Mouse (Mus musculus): ENCODE data around the gene Smim1.

Gene Smim1

DNA sequence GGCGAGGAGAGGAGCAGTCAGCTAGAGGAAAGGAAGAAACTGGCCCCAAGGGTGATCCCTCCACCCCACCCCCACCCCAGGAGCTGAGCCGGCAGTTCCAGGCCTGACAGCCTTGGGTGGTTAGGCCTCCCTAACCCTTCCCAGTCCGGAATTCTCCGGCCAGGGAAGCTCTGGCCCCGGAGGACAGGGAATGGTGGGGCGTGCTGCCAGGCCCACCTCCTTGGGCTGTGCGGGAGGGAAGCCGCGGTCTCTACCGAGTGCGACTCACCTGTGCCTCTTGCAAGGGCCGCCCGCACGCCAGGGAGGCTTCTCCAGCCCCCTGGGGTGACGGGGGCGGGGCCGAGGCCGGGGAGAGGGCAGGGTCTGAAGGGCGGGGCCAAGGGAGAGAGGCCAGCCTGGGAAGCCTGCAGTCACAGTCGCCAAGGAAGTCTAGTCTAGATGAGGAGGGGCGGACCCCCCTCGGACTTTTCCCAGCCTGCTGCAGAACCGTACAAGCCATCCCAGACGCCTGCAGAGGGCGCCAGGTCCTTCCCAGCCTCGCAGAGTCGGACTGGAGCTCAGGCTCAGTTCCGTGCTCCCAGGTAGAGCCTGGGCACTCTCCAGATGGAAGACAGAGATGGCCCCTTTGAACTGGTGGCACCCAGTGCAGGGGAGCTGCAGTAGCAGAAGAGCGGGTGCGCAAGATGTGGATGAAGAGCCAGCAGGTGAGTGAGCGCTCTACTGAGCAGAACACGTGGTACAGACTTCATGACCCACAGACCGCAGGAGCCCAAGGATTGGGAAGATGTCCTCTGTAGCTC, at the start of gene Smim1:
Gene Smim1, minus strand, starts transcription at position 590 of the 800 bp plus-strand sequence.
- no peak for DNase-seq (ENCODE audit: low spot score)

DNA sequence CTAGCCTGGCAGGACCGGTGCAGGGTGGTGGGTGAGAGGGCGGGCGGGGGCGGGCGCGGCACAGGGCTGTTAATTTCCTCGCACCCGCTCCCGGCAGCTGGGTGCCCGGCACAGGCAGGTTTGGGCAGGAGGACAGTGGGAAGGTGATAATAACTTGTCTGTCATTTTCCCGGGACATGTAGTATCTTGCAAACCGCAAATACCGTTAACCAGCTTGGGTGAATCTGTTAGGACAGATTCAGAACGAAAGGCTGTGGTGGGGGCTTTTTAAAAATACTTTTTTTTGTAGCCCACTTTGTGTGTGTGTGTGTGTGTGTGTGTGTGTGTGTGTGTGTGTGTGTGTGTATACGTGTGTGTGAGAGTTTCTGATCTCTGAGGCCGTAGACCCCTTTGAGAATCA, 45.9 kb upstream of the Smim1 start:
- DNase-seq (ENCODE audit: low spot score), result no peak

DNA sequence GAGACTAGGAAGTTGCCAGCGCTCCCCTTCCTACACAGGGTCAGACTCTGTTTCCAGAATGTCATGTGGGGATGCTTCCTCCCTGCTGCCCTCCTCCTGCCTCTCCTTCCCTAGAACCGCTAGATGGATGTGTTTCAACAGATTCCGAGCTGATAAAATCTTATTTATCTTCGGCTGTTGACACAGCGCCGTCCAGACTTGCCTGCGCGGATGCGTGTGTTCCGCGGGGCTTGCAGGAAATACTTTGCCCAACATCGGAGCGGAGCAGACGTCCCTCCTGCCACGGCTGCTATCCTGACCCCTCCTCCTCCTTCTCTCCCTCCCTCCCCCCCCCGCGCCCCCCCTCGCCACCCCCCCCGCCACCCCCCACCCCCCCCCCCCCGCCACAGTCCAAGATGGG, 45.5 kb upstream of the Smim1 start:
- no peak for DNase-seq (ENCODE audit: low spot score)

DNA sequence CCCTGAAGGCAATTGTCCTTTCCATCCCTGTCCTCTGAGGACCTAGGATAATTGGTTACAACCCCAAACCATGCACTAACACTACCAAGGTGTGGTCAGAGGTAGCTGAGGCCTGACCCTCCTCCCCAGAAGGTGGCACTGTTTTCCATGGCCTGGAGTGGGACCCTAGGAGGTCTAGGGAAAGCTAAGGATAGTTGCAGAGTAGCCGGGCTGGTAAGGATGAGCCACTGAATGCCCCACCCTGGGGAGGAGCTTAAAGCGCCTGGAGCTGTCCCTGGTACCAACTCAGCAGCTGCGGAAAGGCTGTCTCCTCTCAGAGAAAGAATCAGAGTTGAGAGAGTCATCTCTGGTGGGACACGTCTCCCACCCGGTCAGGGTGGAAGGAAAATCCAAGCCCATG, 44.9 kb upstream of the Smim1 start:
- DNase-seq (ENCODE audit: low spot score), result no peak

DNA sequence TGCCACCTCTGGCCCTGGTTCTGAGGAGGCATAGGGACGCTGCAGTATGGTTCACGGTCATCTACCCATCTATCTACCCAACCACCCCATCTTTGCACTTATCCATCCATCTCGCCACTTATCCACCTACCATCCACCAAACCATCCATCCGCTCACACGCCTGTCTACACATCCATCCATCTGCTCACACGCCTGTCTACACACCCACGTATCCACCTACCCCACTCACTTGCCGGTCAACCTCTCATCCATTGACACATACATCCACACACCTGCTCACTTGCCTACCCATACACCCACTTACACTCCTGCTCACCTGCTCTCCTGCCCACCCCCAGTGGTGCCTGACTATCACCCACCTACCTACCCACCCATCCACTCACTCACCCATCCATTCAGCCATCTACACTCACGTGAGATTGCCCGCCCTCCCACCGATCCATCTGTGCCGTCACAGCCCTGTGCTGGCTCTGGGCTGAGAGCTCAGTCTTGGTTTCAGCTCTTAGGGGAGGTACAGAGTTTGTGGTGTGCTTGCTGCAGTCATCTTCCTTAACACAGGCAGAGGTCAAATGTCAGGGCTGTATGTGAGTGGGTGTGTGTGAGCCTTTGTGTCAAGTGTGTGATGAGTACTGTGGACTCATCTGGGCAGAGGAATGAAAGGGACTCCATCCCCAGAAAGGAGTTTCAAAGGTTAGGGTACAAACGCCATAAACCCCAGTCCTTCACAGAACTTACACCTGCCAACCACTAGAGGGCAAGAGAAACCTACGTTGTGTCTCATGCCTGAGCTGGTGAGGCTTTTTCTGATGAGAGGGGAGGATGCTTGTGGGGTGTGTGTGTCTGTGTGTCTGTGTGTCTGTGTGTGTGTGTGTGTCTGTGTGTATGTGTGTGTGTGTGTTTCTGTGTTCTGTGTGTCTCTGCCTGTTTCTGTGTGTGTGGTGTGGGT, 39.1 kb upstream of the Smim1 start:
- DNase-seq (ENCODE audit: low spot score), result no peak

DNA sequence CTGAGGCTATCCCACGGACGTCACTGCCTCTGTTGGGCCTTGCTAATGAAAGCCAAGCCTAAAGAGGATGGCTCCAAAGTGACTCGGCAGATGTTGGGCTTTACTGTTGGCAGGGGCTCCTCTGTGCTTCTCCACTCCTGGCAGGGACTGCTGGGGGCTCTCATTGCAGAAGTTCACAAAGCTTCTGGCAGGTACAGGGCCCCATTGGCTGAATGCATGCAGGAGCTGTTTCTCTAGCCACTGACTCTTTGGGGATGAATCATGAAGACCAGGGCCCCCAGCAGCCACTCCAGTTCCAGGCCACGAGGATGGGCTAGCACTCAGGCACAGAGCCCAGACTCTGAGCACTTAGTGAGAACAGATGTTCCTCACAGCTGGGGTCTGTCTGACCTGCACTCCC, 31.7 kb upstream of the Smim1 start:
- no peak for DNase-seq (ENCODE audit: low spot score)

DNA sequence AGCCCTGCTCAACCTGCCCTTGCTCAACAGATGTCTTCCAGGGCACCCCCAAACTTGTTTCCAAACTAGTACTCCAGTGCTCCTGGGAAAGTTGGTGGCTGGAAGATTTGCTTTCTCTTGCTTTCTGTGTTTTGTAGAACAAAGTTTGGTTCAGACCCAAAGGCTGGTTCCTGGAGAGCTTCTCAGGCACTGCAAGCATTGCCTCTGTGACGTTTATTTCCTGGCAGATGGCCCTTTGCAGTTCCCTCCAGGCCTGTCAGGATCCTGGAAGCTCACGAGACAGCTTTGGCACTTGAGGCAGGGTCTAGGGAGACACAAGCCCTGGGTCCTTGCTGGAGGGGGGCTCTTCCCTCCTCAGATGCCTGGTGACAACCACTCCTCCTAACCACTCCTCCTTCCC, 30.6 kb upstream of the Smim1 start:
- DNase-seq (ENCODE audit: low spot score), result no peak

DNA sequence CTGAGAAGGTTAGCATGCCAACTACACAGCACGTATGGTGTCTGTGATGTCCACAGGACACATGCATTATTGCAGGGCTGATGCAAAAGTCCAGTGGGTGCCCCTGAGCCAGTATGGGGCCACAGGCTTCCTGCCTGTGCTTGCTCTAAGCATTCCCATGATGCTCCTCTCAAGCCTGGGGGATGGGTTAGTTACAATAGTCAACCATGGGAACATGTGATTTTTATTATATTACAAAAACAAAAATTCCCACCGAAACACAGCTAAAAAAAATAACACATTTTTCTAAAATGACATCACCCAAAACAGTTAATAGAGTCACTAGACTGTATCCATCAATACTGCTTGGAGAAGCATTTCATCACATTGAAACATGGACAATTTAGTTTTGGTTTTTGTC, 30.0 kb upstream of the Smim1 start:
- DNase-seq (ENCODE audit: low spot score), result no peak

DNA sequence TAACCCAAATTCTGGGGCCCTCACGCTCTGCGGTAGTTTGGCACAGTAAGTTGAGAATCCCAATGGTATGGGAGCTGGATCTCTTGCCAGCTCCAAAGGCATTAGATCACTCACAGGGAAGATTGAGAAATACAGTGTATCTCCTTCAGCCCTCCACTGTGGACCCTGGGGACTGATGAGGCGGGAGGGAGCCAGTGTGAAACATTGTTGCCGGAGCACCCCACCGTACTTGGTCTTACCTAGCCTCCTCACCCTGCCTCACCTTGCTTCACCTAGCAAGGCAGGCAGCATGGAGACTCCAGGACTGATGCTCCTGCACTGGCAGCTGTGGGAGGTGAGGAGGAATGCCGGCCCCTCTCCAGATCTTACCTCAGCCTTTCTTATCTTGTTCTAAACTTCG, 29.5 kb upstream of the Smim1 start:
- no peak for DNase-seq (ENCODE audit: low spot score)

DNA sequence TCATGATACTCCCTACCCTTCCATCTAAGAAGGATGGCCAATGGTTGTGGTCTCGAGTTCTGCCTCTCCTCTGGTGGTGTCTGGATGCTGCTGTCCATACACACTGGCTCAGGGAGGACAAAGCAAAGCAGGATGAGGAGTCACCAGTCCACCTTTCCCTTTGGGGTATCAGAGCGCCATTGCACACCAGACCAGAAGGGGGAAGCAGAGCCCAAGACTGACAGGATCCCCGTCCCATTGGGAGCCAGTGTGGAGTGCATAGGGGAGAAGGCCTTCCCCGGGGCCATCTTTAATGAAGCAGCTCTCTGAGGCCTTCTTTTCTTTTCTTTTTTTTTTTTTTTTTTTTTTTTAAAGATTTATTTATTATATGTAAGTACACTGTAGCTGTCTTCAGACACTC, 27.0 kb upstream of the Smim1 start:
- DNase-seq (ENCODE audit: low spot score), result no peak

DNA sequence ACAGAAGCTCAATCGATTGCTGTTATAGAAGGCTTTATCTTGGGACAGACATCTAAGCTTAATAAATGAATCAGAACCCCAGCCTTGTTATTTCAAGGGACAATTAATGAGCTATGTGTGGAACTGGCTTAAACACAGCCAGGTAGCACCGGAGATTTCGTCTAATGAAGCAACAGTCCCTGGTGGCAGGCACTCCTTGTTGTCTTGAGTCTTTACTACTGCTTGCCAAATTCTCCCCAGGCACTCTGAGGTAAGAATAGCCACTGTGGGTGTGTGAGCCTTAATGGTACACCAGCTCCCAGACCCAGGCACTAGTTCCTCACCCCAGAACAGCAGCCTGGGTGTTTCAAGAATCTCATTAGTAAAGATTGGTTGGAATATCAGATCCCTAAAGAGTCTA, 25.4 kb upstream of the Smim1 start:
- DNase-seq (ENCODE audit: low spot score), result no peak

DNA sequence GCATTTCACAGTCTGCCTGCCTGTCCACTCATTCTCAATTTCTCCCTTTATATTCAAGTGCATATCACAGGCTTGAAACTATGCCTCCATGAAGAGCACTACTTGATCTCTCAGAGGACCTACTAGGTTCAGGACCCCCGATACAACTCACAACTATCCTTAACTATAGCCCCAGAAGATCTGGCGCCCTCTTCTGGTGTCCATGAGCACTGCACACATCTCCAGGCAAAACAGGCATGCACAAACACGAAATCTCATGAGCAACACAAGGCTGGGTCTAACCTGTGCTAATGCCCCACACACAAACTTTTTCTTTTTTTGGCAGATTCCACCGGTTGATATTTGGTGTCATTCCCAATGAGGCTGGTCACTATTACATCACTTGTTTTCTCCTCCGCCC, 19.8 kb upstream of the Smim1 start:
- DNase-seq (ENCODE audit: low spot score), result no peak

DNA sequence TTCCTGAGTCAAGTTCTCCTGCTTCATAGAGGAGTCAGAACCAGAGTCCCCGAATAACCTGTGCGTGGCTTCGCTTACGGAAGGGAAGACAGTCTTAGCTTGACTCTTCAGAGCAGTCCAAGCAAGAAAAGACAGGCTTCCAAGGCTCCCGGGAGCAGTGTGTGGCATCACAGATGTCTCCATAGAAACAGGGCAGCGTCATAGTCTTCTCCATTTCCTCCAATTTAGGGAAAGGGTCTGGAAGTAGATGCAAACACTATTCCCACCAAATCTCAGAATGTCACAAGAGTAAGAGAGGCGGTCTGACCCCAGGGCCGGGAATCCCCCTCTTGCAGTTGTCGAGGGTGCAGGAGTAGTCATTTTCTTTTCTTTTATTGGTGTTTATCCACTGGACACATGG, 16.5 kb upstream of the Smim1 start, which contains the start of gene Ccdc27:
Gene Ccdc27, minus strand, starts transcription at position 101 of the 400 bp plus-strand sequence.
- DNase-seq (ENCODE audit: low spot score), result no peak

DNA sequence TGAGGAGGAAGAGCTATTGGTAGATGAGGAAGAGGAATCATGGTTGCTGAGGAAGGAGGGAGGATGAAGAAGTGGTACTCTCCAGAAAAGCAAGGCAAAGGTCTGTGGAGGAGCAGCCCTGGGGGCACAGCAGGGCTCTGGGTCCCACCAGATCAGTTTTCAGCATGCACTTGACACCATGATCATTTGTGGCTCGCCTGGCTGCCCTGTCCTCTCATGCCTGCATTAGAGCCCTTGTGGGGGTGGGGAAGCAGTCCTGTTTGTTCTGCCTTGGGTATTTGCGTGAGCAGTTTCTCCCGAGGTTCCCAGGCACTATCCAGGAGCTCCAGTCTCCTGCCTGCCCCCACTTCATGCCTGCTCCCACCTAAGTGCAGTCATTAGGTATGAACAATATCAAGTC, 11.1 kb upstream of the Smim1 start:
- no peak for DNase-seq (ENCODE audit: low spot score)

DNA sequence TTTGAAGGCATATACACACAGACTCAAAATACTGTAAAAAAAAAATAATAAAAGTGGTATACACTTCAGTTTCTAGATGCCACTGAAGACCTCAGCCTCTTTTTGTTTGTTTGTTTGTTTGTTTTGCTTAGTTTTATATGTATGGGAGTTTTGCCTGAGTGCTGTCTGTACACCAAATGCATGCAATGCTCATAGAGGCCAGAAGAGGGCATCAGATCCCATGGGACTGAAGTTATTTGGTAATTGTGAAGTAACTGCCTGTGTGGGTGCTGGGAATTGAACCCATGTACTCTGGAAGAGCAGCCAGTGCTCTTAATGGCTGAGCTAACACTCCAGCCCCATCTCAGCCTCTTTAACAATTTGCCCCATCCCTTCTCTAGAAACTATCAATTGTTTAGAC, 2.6 kb upstream of the Smim1 start:
- no peak for DNase-seq (ENCODE audit: low spot score)

DNA sequence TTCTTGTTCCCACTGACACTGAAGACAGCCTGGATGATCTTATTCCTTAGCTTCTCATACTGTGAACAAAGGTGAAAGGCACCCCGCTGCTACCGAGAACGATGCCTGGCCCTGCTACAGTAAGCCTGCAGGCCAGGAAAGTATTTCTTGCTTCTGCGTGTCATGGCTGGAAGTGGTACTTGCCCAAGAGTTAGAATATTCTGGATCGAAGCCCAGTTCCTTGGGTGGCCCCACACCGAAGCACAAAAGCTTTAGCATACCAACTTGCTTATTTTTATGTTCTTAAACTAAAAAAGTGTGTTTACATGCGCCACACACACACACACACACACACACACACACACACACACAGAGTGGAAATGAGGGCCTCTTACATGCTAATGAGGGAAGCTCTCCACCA, 2.0 kb upstream of the Smim1 start:
- no peak for DNase-seq (ENCODE audit: low spot score)

DNA sequence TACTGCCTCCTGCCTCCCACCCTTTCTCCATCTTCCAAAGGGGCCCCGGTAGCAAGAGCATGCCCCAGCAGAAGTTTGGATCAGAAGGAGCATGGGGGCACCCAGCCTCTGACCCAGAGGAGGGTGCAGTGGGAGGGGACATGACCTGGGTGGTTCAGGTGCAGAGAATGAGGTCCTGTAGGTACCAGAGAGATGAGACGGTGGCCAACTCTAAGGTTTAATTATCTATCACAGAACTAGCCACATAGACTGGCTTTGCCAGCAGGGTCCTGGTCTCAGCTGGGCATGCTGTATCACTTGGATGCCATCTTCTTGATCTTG, 371 bp upstream of the Smim1 start:
- DNase-seq (ENCODE audit: low spot score), result no peak

DNA sequence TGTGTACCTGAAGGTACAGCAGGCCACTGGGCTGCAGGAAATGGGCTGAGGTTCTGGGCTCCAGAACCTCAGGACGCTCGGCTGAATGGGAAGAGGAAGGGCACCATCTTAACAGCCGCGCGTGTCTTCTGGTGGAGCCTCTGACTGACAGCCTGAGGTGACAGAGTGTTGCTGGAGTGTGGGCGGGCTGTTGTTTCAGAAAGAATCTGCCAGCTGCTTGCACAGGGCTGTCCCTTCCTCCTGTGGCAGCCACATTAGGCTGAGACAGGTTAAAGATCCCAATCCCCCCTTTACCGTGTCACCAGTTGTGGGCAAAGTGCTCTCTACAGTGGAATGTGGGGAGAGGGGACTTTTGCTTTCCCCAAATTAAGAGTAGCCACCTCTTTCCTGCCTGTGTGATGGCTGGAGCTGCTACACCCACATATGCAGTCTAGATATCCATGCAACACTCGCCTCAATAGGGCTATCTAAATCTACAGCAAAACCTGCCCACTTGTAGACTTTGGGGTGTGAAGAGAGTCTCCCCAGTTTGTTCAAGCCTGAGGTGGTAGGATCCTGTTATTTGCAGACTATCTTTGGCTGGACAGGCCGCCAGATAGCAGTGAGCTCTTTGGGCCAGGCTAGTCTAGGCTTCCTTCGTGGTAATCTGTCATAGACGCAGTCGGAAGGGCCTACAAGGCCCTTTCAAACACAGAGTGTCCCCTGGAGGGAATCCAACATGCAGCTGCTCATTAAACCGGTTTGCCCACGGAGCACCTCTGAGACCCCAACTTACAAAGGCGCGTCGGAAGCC, 1.1 kb downstream of the Smim1 start:
- no peak for DNase-seq (ENCODE audit: low spot score)

DNA sequence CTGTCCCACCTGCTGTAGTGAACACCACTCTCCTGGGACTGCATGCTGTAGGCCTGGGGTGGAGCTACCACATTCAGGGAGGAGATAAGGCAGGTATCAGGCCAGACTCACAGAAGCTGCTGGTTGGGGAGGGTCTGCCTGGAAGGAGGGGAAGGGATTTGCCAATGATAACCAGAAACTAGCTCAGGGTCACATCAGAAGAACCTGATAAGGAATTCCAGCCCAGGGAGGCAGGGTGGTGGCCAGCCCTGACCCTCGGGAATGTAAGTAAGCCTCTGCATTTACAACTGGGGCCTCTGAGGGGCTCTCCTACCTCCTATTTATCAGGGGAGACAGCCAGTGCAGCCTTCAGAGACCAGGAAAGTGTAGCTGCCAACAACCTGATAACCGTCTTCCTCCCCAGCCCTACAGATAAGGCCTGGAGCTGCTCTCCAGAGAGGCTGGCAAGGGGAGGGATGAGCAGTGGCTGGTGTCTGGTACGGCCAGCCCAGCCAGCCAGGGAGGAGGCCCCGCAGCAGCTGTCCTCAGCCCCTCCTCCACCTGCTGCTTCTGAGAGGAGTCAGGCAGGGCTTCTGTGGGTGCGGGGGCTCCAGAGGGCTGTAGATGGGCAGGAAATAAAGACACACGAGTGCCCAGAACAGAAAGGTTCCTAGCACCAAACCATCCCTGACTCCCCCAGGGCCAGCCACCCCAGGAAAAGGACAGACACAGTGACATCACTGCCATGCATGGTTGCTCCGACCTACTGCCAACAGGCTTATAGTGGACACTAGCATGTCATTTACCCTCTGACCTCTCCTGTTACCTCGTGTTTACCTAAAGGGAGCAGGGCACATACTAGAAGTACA, 2.1 kb downstream of the Smim1 start:
- DNase-seq (ENCODE audit: low spot score), result no peak

DNA sequence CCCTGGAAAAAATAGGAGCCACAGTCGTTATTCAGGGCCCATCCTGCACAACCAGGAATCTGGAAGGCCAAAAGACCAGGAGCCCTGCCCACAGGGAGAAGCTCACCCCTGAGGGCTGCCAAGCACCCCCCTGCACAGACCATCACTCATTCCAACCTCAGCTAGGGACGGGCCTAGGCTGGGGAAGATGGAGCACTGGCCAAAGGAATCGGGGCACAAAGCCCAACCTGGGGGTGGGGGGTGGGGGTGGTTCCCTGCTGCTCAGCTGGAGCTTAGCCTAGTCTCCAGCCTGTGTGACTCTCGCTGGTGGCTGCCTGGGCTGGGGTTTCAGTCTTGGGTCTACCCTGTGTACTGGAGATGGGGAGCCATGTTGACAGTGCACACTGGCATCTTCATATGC, 3.2 kb downstream of the Smim1 start:
- DNase-seq (ENCODE audit: low spot score), result no peak

DNA sequence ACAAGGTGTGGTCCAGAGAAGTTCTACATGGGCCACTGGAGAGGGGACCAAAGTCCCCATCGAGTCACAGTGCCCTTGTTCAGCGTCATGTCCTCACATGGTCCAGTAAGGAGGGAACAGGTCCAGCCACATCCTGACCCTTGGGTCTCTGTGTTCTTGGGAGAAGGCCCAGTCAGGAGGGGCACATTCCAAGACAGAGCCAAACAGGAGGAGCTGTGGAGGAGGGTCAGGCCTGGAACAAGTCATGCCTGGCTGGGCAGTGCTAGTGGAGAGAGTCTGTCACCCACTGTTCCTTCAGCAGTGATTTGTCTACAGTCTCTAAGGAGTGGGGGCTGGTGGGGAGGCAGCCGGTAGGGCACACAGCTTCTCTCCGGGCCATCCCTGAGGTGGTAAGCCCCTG, 3.6 kb downstream of the Smim1 start:
- DNase-seq (ENCODE audit: low spot score), result no peak

DNA sequence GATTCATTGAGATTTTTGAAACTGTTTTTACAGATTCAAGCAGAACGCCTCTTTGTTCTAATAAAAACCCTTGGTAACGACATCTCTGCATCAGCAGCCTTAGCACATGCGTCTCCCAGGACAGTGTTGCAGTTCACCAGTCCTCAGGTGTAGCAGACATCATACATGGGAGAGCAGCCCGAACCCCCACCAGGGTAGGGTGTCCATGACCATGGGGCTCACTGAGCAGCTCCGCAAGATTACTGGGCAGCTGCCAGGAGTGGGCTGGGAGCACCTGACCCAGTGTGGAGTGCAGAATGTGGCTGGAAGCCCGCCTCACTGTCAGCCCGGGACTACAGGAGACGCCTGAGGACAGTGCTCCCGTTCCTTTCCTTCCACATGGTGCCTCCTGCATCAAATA, 4.6 kb downstream of the Smim1 start:
- no peak for DNase-seq (ENCODE audit: low spot score)
